Mouse (Mus musculus) MEL (cell line): Measurements from ENCODE around the gene Golga2. TPM values are rescaled to one million over a fixed set of nuclear protein-coding genes. Genes with fewer than 3 reads are reported as not detected.

Source experiments
- DNase-seq: peaks from one replicate; pipeline ENCODE4 v3.0.0; 2011; ENCODE audit warnings: low read depth, low spot score
- H3K27ac ChIP-seq: 2 replicates; pipeline ENCODE4 v1.5.1; 2012; ENCODE audit warnings: low read depth, mild to moderate bottlenecking, control low read depth, low read length, moderate library complexity; ENCODE audit not compliant: control insufficient read depth
- H3K27me3 ChIP-seq, 2 experiments: fragments of 150-350 bp in 1 of 2; sonication (generic) in 1 of 2; 2 replicates each; pipeline ENCODE4 v1.6.1; 2012; ENCODE audit warnings: low read length in 2 of 2, mild to moderate bottlenecking in 2 of 2, improper control_type of control experiment in 1 of 2, moderate library complexity in 1 of 2; ENCODE audit not compliant: insufficient read depth in 2 of 2, control insufficient read depth in 1 of 2
- H3K36me3 ChIP-seq, 2 experiments: 2 replicates each; pipeline ENCODE4 v1.6.1; 2012 to 2014; ENCODE audit warnings: low read length in 2 of 2, improper control_type of control experiment in 1 of 2, inconsistent platforms in 1 of 2, mild to moderate bottlenecking in 1 of 2; ENCODE audit not compliant: insufficient read depth in 2 of 2, control insufficient read depth in 1 of 2
- H3K4me1 ChIP-seq, 2 experiments: fragments of 150-350 bp in 1 of 2; sonication (generic) in 1 of 2; 2 replicates each; pipeline ENCODE4 v1.6.1; 2012; ENCODE audit warnings: low read length in 2 of 2, improper control_type of control experiment in 1 of 2, mild to moderate bottlenecking in 1 of 2; ENCODE audit not compliant: insufficient read depth in 2 of 2, control insufficient read depth in 1 of 2
- H3K4me3 ChIP-seq, 2 experiments: fragments of 150-350 bp in 1 of 2; sonication (generic) in 1 of 2; 2 replicates each; pipeline ENCODE4 v1.5.1; 2012; ENCODE audit warnings: low read depth in 2 of 2, low read length in 2 of 2, mild to moderate bottlenecking in 2 of 2, moderate library complexity in 2 of 2, control low read depth in 1 of 2, improper control_type of control experiment in 1 of 2; ENCODE audit not compliant: control insufficient read depth in 1 of 2, insufficient read depth in 1 of 2
- H3K79me2 ChIP-seq: 2 replicates; pipeline ENCODE4 v1.6.1; 2012; ENCODE audit warnings: mild to moderate bottlenecking, low read length, moderate library complexity; ENCODE audit not compliant: control insufficient read depth, poor library complexity, insufficient read depth
- H3K9ac ChIP-seq: 2 replicates; pipeline ENCODE4 v1.6.1; 2012; ENCODE audit warnings: low read depth, mild to moderate bottlenecking, control low read depth, low read length, moderate library complexity; ENCODE audit not compliant: control insufficient read depth, poor library complexity, severe bottlenecking
- H3K9me3 ChIP-seq: fragments of 150-350 bp; sonication (generic); replicated peaks from 2 replicates; pipeline ENCODE4 v1.6.1; 2012; ENCODE audit warnings: mild to moderate bottlenecking, low read length, improper control_type of control experiment, moderate library complexity; ENCODE audit not compliant: insufficient read depth
- BHLHE40 ChIP-seq: IDR thresholded peaks from 2 replicates; pipeline ENCODE4 v1.6.1; 2012; ENCODE audit warnings: low read depth, mild to moderate bottlenecking, inconsistent platforms, low read length, improper control_type of control experiment, borderline replicate concordance
- CHD2 ChIP-seq: IDR thresholded peaks from 2 replicates; pipeline ENCODE4 v1.6.1; 2011; ENCODE audit warnings: low read length, improper control_type of control experiment
- CTCF ChIP-seq, 3 experiments: IDR thresholded peaks in 2 of 3; conservative IDR thresholded peaks in 1 of 3; 2 replicates each; pipeline ENCODE4 v1.5.1; 2011 to 2012; ENCODE audit warnings: low read length in 3 of 3, low read depth in 2 of 3, mild to moderate bottlenecking in 2 of 3, improper control_type of control experiment in 1 of 3, inconsistent platforms in 1 of 3, mixed read lengths in 1 of 3, moderate library complexity in 1 of 3; ENCODE audit not compliant: control insufficient read depth in 1 of 3, insufficient read depth in 1 of 3, poor library complexity in 1 of 3, severe bottlenecking in 1 of 3
- E2F4 ChIP-seq: IDR thresholded peaks from 2 replicates; pipeline ENCODE4 v1.6.1; 2011; ENCODE audit warnings: low read depth, low read length, improper control_type of control experiment, borderline replicate concordance
- ELF1 ChIP-seq: IDR thresholded peaks from 2 replicates; pipeline ENCODE4 v1.6.1; 2014; ENCODE audit warnings: low read depth, mild to moderate bottlenecking, inconsistent platforms, low read length, improper control_type of control experiment, moderate library complexity
- EP300 ChIP-seq, 2 experiments: IDR thresholded peaks; 2 replicates each; pipeline ENCODE4 v1.6.1; 2011; ENCODE audit warnings: improper control_type of control experiment in 2 of 2, low read length in 2 of 2, low read depth in 1 of 2, mild to moderate bottlenecking in 1 of 2
- ETS1 ChIP-seq: IDR thresholded peaks from 2 replicates; pipeline ENCODE4 v1.6.1; 2012; ENCODE audit warnings: low read depth, mild to moderate bottlenecking, inconsistent platforms, low read length, improper control_type of control experiment, moderate library complexity
- GABPA ChIP-seq: IDR thresholded peaks from 2 replicates; pipeline ENCODE4 v1.6.1; 2012; ENCODE audit warnings: low read depth, mild to moderate bottlenecking, inconsistent platforms, low read length, improper control_type of control experiment, moderate library complexity
- GATA1 ChIP-seq: IDR thresholded peaks from 2 replicates; pipeline ENCODE4 v1.6.1; 2011; ENCODE audit warnings: low read depth, low read length, improper control_type of control experiment
- JUND ChIP-seq: IDR thresholded peaks from 2 replicates; pipeline ENCODE4 v1.6.1; 2011; ENCODE audit warnings: low read depth, mild to moderate bottlenecking, improper control_type of control experiment, low read length
- KAT2A ChIP-seq: conservative IDR thresholded peaks from 2 replicates; pipeline ENCODE4 v1.6.1; 2012; ENCODE audit warnings: low read depth, low read length, improper control_type of control experiment, inconsistent platforms
- MAFK ChIP-seq: IDR thresholded peaks from 2 replicates; pipeline ENCODE4 v1.6.1; 2011; ENCODE audit warnings: low read depth, mild to moderate bottlenecking, low read length, improper control_type of control experiment, borderline replicate concordance
- MAX ChIP-seq: IDR thresholded peaks from 2 replicates; pipeline ENCODE4 v1.6.1; 2011; ENCODE audit warnings: low read length, improper control_type of control experiment
- MAZ ChIP-seq: IDR thresholded peaks from 2 replicates; pipeline ENCODE4 v1.6.1; 2012; ENCODE audit warnings: low read depth, mild to moderate bottlenecking, inconsistent platforms, low read length, improper control_type of control experiment
- MYB ChIP-seq: IDR thresholded peaks from 2 replicates; pipeline ENCODE4 v1.6.1; 2011; ENCODE audit warnings: mild to moderate bottlenecking, low read depth, low read length, improper control_type of control experiment
- MYC ChIP-seq: IDR thresholded peaks from 2 replicates; pipeline ENCODE4 v1.6.1; 2011; ENCODE audit warnings: low read depth, mild to moderate bottlenecking, low read length, improper control_type of control experiment, moderate library complexity
- NELFE ChIP-seq: IDR thresholded peaks from 2 replicates; pipeline ENCODE4 v1.6.1; 2011; ENCODE audit warnings: low read depth, low read length, improper control_type of control experiment
- NRF1 ChIP-seq: IDR thresholded peaks from 2 replicates; pipeline ENCODE4 v1.6.1; 2014; ENCODE audit warnings: low read depth, mild to moderate bottlenecking, inconsistent platforms, low read length, improper control_type of control experiment, moderate library complexity; ENCODE audit not compliant: poor library complexity, insufficient read depth, severe bottlenecking
- RAD21 ChIP-seq: IDR thresholded peaks from 2 replicates; pipeline ENCODE4 v1.6.1; 2011; ENCODE audit warnings: mild to moderate bottlenecking, low read depth, low read length, improper control_type of control experiment
- SIN3A ChIP-seq: IDR thresholded peaks from 2 replicates; pipeline ENCODE4 v1.6.1; 2012; ENCODE audit warnings: low read length, improper control_type of control experiment, inconsistent platforms
- TAL1 ChIP-seq: IDR thresholded peaks from 2 replicates; pipeline ENCODE4 v1.6.1; 2012; ENCODE audit warnings: mild to moderate bottlenecking, inconsistent platforms, low read length, moderate library complexity, mixed read lengths
- TBP ChIP-seq: IDR thresholded peaks from 2 replicates; pipeline ENCODE4 v1.8.0; 2011; ENCODE audit warnings: low read depth, low read length, improper control_type of control experiment
- TCF12 ChIP-seq: IDR thresholded peaks from 2 replicates; pipeline ENCODE4 v1.6.1; 2014; ENCODE audit warnings: low read depth, mild to moderate bottlenecking, inconsistent platforms, low read length, improper control_type of control experiment, moderate library complexity
- USF2 ChIP-seq, 2 experiments: IDR thresholded peaks; 2 replicates each; pipeline ENCODE4 v1.6.1; 2011 to 2012; ENCODE audit warnings: improper control_type of control experiment in 2 of 2, low read length in 2 of 2, borderline replicate concordance in 1 of 2, inconsistent platforms in 1 of 2, low read depth in 1 of 2, mild to moderate bottlenecking in 1 of 2; ENCODE audit not compliant: insufficient read depth in 1 of 2
- ZC3H11A ChIP-seq: IDR thresholded peaks from 2 replicates; pipeline ENCODE4 v1.6.1; 2012; ENCODE audit warnings: low read depth, mild to moderate bottlenecking, inconsistent platforms, low read length, improper control_type of control experiment
- ZKSCAN1 ChIP-seq: IDR thresholded peaks from 2 replicates; pipeline ENCODE4 v1.6.1; 2012; ENCODE audit warnings: low read depth, mild to moderate bottlenecking, inconsistent platforms, low read length, improper control_type of control experiment, moderate library complexity
- ZNF384 ChIP-seq: IDR thresholded peaks from 2 replicates; pipeline ENCODE4 v1.6.1; 2012; ENCODE audit warnings: low read depth, mild to moderate bottlenecking, inconsistent platforms, low read length, improper control_type of control experiment
- polyA plus RNA-seq, 2 experiments: library from polyadenylated mRNA; stranded (reverse) in 1 of 2; unstranded in 1 of 2; fragments of >175 nt in 1 of 2; fragments of >200 nt in 1 of 2; gene quantifications; 2 replicates each; pipeline versions ENCODE4 v1.2.1 to v1.2.4; 2012; ENCODE audit warnings: low replicate concordance in 2 of 2, low read depth in 1 of 2; ENCODE audit not compliant: insufficient read length in 2 of 2, insufficient read depth in 1 of 2, missing spikeins in 1 of 2
- total RNA-seq: library from RNA; depleted of rRNA; stranded (reverse); fragments of 300-350 nt; gene quantifications from 2 replicates; pipeline ENCODE4 v1.2.3, GENCODE M21; 2012

The Golga2 gene
- total and polyA plus RNA-seq, 3 experiments: 20.3 to 38.6 TPM; not detected in 1

DNA sequence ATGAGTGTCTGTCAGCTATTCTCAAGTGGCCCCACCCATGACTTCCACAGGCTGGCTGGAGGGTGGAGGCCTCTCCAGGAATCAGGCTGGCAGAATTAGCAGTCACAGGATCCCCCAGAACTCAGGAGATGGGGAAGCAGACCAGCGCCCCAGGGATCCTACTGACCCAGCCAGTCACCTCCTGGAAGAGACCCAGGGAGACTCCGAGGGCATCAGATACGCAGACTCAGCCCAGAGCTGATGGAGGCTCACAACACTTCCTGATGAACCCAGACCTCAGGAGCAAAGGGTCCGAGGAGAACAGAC lies 54.4 kb downstream of the Golga2 start:
- Histone ChIP-seq H3K4me3 (no peak overlapping the region), H3K36me3 (no peaks in the 10 kb centered on the region), H3K9ac (no peak overlapping the region), H3K79me2 (no peaks in the 10 kb centered on the region), H3K4me1 (no peaks in the 10 kb centered on the region), H3K9me3 (no peaks in the 10 kb centered on the region), H3K27me3 (no peaks in the 10 kb centered on the region), H3K27ac (no peak overlapping the region)
- DNase-seq: no peak
- TF ChIP-seq ZKSCAN1 (no peak), SIN3A (no peak), BHLHE40 (no peak), CHD2 (no peak), MYC (no peak), JUND (no peak), E2F4 (no peak), ZC3H11A (no peak), MAX (no peak), ELF1 (no peak), TAL1 (no peak), KAT2A (no peak), ZNF384 (no peak)

- TF ChIP-seq KAT2A: no peak
- no peak for TF ChIP-seq USF2 (IDR thresholded peaks at IDR 0.05; ENCODE audit: borderline replicate concordance in 1 of 2, insufficient read depth in 1 of 2, low read depth in 1 of 2, low read length in 2 of 2)
- no peak for TF ChIP-seq RAD21
- no peak for TF ChIP-seq MYB
- TF ChIP-seq TCF12: no peak
- TF ChIP-seq ELF1: no peak
- TF ChIP-seq GABPA: no peak
- no peak for TF ChIP-seq SIN3A
- TF ChIP-seq ETS1: no peak
- TF ChIP-seq CTCF (IDR thresholded peaks at IDR 0.05 in 2 of 3, conservative IDR thresholded peaks at IDR 0.05 in 1 of 3; ENCODE audit: control insufficient read depth in 1 of 3, insufficient read depth in 1 of 3, low read depth in 2 of 3, low read length in 3 of 3, poor library complexity in 1 of 3, severe bottlenecking in 1 of 3): no peak
- no peak for TF ChIP-seq MAFK
- TF ChIP-seq GATA1: no peak
- TF ChIP-seq EP300 (IDR thresholded peaks at IDR 0.05; ENCODE audit: low read depth in 1 of 2, low read length in 2 of 2): no peak
- no peak for TF ChIP-seq TBP
- no peak for TF ChIP-seq NELFE
- no peak for TF ChIP-seq NRF1
- no peak for TF ChIP-seq MAZ
- no peak for TF ChIP-seq MYC
- TF ChIP-seq E2F4: no peak
- TF ChIP-seq, all 39 proteins: peak for 0
- no peak overlapping the region for H3K4me3 ChIP-seq
- no peaks in the 10 kb centered on the region for H3K36me3 ChIP-seq
- H3K9me3 ChIP-seq: no peaks in the 10 kb centered on the region
- no peaks in the 10 kb centered on the region for H3K27me3 ChIP-seq
- no peak overlapping the region for H3K27ac ChIP-seq
- H3K9ac ChIP-seq: no peak overlapping the region
- no peaks in the 10 kb centered on the region for H3K79me2 ChIP-seq
- DNase-seq: no peak
- no peaks in the 10 kb centered on the region for H3K4me1 ChIP-seq
These were observed 54.9 kb downstream of the Golga2 start for GRCm38 (mm10) chr2:32342039-32342438.
